Mouse (Mus musculus) neural tube, embryonic 10.5 days (tissue): ENCODE results near the gene Npdc1.

Experiments
- DNase-seq: peaks from one replicate; pipeline ENCODE4 v3.0.0-alpha.2; 2017; ENCODE audit warnings: low spot score; ENCODE audit errors: extremely low spot score

Gene Npdc1

GRCm38 (mm10) chr2:25428442-25429236 lies 29.5 kb downstream of the Npdc1 start, which contains the start of gene Abca2:
TSS of gene Abca2 (plus strand) at chr2:25428703.
- DNase-seq = peak; percentile 93

GRCm38 (mm10) chr2:25429435-25430180 lies 30.5 kb downstream of the Npdc1 start:
- no peak for DNase-seq

- no peak for DNase-seq
These were observed 31.5 kb downstream of the Npdc1 start for GRCm38 (mm10) chr2:25430395-25431233.

- DNase-seq = no peak
These were observed 32.2 kb downstream of the Npdc1 start for GRCm38 (mm10) chr2:25431308-25431855.

GRCm38 (mm10) chr2:25432326-25433098 lies 33.4 kb downstream of the Npdc1 start:
- DNase-seq = no peak

- DNase-seq = no peak
These were observed 34.0 kb downstream of the Npdc1 start for GRCm38 (mm10) chr2:25433101-25433500.

- no peak for DNase-seq
These were observed 35.1 kb downstream of the Npdc1 start for GRCm38 (mm10) chr2:25434292-25434691.

GRCm38 (mm10) chr2:25436286-25436820 lies 37.2 kb downstream of the Npdc1 start:
- no peak for DNase-seq

GRCm38 (mm10) chr2:25441067-25441466 lies 41.9 kb downstream of the Npdc1 start:
- no peak for DNase-seq

GRCm38 (mm10) chr2:25442682-25443081 lies 43.5 kb downstream of the Npdc1 start:
- no peak for DNase-seq

GRCm38 (mm10) chr2:25450853-25451647 lies 51.9 kb downstream of the Npdc1 start:
- no peak for DNase-seq

GRCm38 (mm10) chr2:25452951-25453350 lies 53.8 kb downstream of the Npdc1 start:
- no peak for DNase-seq

- DNase-seq = no peak
These were observed 57.2 kb downstream of the Npdc1 start, which contains the start of gene Clic3 for GRCm38 (mm10) chr2:25456205-25456953. TSS of gene Clic3 (plus strand) at chr2:25456838.

GRCm38 (mm10) chr2:25457022-25457896 lies 58.1 kb downstream of the Npdc1 start:
- no peak for DNase-seq

- DNase-seq = no peak
These were observed 59.8 kb downstream of the Npdc1 start for GRCm38 (mm10) chr2:25458911-25459310.
